Mouse (Mus musculus) layer of hippocampus, postnatal 10 days (tissue): Measurements from ENCODE around the gene Tnik. TPM values are rescaled to one million over a fixed set of nuclear protein-coding genes. Genes with fewer than 3 reads are reported as not detected.

Source experiments
- DNase-seq, 2 experiments: peaks; one replicate each; pipeline ENCODE4 v3.0.0; 2021; ENCODE audit warnings: low spot score in 2 of 2
- total RNA-seq, 2 experiments: library from RNA; stranded (reverse); gene quantifications; 2 replicates each; pipeline ENCODE4 v1.2.3; 2021

Tnik gene
- total RNA-seq, 2 experiments from 2014 or later: 209 to 232 TPM

- DNase-seq: no peak
These were observed 136.7 kb downstream of the Tnik start for GRCm38 (mm10) chr3:28399593-28400216.

GRCm38 (mm10) chr3:28401335-28401734 lies 138.3 kb downstream of the Tnik start:
- no peak for DNase-seq

- DNase-seq: no peak
These were observed 139.2 kb downstream of the Tnik start for GRCm38 (mm10) chr3:28402221-28402620.

- DNase-seq: no peak
These were observed 142.4 kb downstream of the Tnik start for GRCm38 (mm10) chr3:28405391-28405790.

- peak; percentile 58 to 65 for DNase-seq
These were observed 145.9 kb downstream of the Tnik start for GRCm38 (mm10) chr3:28408859-28409459.

GRCm38 (mm10) chr3:28410269-28410668 lies 147.3 kb downstream of the Tnik start:
- DNase-seq: no peak

GRCm38 (mm10) chr3:28415986-28416385 lies 153.0 kb downstream of the Tnik start:
- DNase-seq: no peak

- DNase-seq: no peak
These were observed 154.2 kb downstream of the Tnik start for GRCm38 (mm10) chr3:28417091-28417715.

GRCm38 (mm10) chr3:28420194-28420593 lies 157.2 kb downstream of the Tnik start:
- DNase-seq: no peak

GRCm38 (mm10) chr3:28420698-28421097 lies 157.7 kb downstream of the Tnik start:
- DNase-seq: no peak

GRCm38 (mm10) chr3:28421798-28422197 lies 158.8 kb downstream of the Tnik start:
- no peak for DNase-seq

GRCm38 (mm10) chr3:28422221-28422620 lies 159.2 kb downstream of the Tnik start:
- no peak for DNase-seq

- DNase-seq: no peak
These were observed 162.9 kb downstream of the Tnik start for GRCm38 (mm10) chr3:28425911-28426310.

- DNase-seq: no peak
These were observed 168.4 kb downstream of the Tnik start for GRCm38 (mm10) chr3:28431459-28431858.

GRCm38 (mm10) chr3:28432321-28432720 lies 169.3 kb downstream of the Tnik start:
- DNase-seq: no peak

GRCm38 (mm10) chr3:28435478-28435877 lies 172.5 kb downstream of the Tnik start:
- no peak for DNase-seq

- DNase-seq: no peak
These were observed 174.4 kb downstream of the Tnik start for GRCm38 (mm10) chr3:28437429-28437828.

GRCm38 (mm10) chr3:28441545-28441944 lies 178.5 kb downstream of the Tnik start:
- DNase-seq: no peak

GRCm38 (mm10) chr3:28442116-28442515 lies 179.1 kb downstream of the Tnik start:
- DNase-seq: no peak

GRCm38 (mm10) chr3:28447950-28448349 lies 184.9 kb downstream of the Tnik start:
- no peak for DNase-seq

GRCm38 (mm10) chr3:28453458-28453857 lies 190.4 kb downstream of the Tnik start:
- no peak for DNase-seq

- DNase-seq: no peak
These were observed 193.8 kb downstream of the Tnik start for GRCm38 (mm10) chr3:28456842-28457241.

GRCm38 (mm10) chr3:28457517-28457916 lies 194.5 kb downstream of the Tnik start:
- no peak for DNase-seq
